Comparison of ENCODE assay signal across 13 mouse cellular contexts in the genomic region with DNA sequence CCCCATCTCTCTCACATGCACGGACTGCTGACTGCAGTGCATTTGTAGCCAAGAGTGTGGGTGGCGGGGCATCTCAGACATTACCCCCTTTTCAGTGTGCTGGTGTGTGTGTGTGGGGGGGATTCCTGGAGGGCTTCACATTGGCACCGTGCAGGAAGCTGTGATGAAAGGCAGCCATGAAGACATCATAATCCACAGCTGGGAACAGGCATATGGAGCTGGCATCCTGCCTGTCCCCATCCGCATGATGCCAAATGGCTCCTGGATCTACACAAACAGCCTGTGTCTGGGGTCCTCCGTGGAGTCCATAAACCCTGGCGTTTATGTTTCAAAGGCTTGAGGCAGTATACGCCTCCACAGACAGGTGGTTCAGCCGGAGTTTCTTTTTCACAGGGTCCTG.
DNase-seq lines count a peak whose midpoint lies in the region; ATAC-seq lines count a peak whose summit lies in the region.
"Had no signal": no experiment of that assay in that cellular context is flagged by ENCODE, and none has a peak within 500 bp of the region (broad histone marks: within the 10 kb centered on the region; RNA-seq: fewer than 3 reads in every experiment).

No protein-coding gene starts in this region.

- 76% methylated on average over 8 of the region's 8 CpGs for WGBS in limb, embryonic 10.5 days
- WGBS in kidney, embryonic 14.5 days: 50% methylated on average over 8 of the region's 8 CpGs

- peak; percentile 29 to 33 for DNase-seq in frontal cortex, postnatal 10 days (ENCODE audit: low spot score in 2 of 2)
- no peak for DNase-seq in frontal cortex, postnatal 25 days (ENCODE audit: low spot score in 2 of 2)
- DNase-seq in right cerebral cortex, postnatal 10 days (ENCODE audit: low spot score in 2 of 2): peak; percentile 76 to 79
- DNase-seq in right cerebral cortex, postnatal 25 days: no peak
- DNase-seq in limb, embryonic 10.5 days (ENCODE audit: low spot score): no peak
- peak; percentile 52 for DNase-seq in right cerebral cortex, postnatal 4 days
- DNase-seq in thymus, postnatal 4 days: no peak
- DNase-seq: gastrocnemius, postnatal 25 days; heart, postnatal 10 days; retina, postnatal 1 day had no signal

- no peaks in the 10 kb centered on the region for H3K9me3 ChIP-seq in limb, embryonic 10.5 days (replicated peaks)
- no peaks in the 10 kb centered on the region for H3K9me3 ChIP-seq in kidney, embryonic 14.5 days (ENCODE audit: control insufficient read depth, low read length)

- H3K9ac ChIP-seq in kidney, embryonic 14.5 days (ENCODE audit: low read depth, low read length): no peak overlapping the region

- H3K4me2 ChIP-seq in kidney, embryonic 14.5 days (replicated peaks; ENCODE audit: low read depth, low read length): no peak overlapping the region
- H3K4me2 ChIP-seq: liver, embryonic 11.5 days had no signal

- no peak overlapping the region for H3K4me3 ChIP-seq in limb, embryonic 10.5 days
- H3K4me3 ChIP-seq in kidney, embryonic 14.5 days (ENCODE audit: low read length): no peak overlapping the region

- no peak for ATAC-seq in kidney, embryonic 14.5 days (ENCODE audit: low FRiP score, low TSS enrichment)
- ATAC-seq: CD4-positive, CD25-positive, alpha-beta regulatory T cell, adult 4 months had no signal

- H3K27me3 ChIP-seq in limb, embryonic 10.5 days (ENCODE audit: low read depth, poor library complexity, severe bottlenecking): no peaks in the 10 kb centered on the region
- H3K27me3 ChIP-seq in kidney, embryonic 14.5 days (ENCODE audit: control insufficient read depth, insufficient read depth, low read length): no peaks in the 10 kb centered on the region

- H3K36me3 ChIP-seq in limb, embryonic 10.5 days: no peaks in the 10 kb centered on the region
- H3K36me3 ChIP-seq in kidney, embryonic 14.5 days (ENCODE audit: control insufficient read depth, insufficient read depth, low read length): no peaks in the 10 kb centered on the region

- peak overlapping the region; percentile 73 for H3K27ac ChIP-seq in limb, embryonic 10.5 days
- H3K27ac ChIP-seq in kidney, embryonic 14.5 days (ENCODE audit: low read depth, low read length): no peak overlapping the region

- peaks cover 60% of the 10 kb centered on the region for H3K4me1 ChIP-seq in limb, embryonic 10.5 days
- H3K4me1 ChIP-seq in kidney, embryonic 14.5 days (ENCODE audit: control insufficient read depth, insufficient read depth, low read length): peaks cover 14% of the 10 kb centered on the region

Comparison
In these comparisons a context has a peak if more than half of its experiments do, and no peak if none do; other contexts are left out.
1. DNase-seq: peak in frontal cortex, postnatal 10 days (2 of 2), right cerebral cortex, postnatal 10 days (2 of 2) and right cerebral cortex, postnatal 4 days (single experiment); none in frontal cortex, postnatal 25 days (0 of 2), right cerebral cortex, postnatal 25 days (single experiment), limb, embryonic 10.5 days (single experiment) and thymus, postnatal 4 days (single experiment).